Mouse (Mus musculus): ENCODE results near the gene Manba.

DNA sequence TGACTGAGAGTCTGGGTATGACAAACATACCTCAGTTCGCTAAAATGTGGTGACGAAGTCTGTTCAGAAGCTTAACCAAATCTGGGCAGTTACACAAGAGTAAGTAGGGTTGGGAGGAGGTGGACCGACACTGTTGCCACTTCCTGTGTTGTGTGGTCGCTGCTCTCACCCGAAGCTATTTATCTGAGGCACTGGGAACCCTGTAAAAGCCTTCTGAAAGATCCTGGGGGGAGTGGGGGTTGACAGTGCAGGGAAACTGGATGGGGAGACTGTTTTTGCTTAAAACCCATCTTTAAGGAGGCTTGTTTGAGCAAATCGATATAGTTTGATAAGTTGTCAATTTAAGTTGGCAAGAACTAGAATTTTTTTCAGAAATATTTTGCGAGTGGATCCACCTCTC is 45.2 kb upstream of the Manba start:
- TF ChIP-seq EP300 (IDR thresholded peaks at IDR 0.05; ENCODE audit: low read depth) (no peak), CTCF (IDR thresholded peaks at IDR 0.05; ENCODE audit: low read depth) (no peak)
